Mouse (Mus musculus) layer of hippocampus, adult 8-10 months (tissue): Measurements from ENCODE around the gene Ssh3. TPM values are rescaled to one million over a fixed set of nuclear protein-coding genes. Genes with fewer than 3 reads are reported as not detected.
"Not testable (repeated sequence)": the region's sequence is repeated elsewhere in the genome, so short reads cannot be mapped to it uniquely, and the experiment has no call there.

ENCODE experiments used
- DNase-seq, 2 experiments: peaks; one replicate each; pipeline ENCODE4 v3.0.0; 2022; ENCODE audit warnings: low spot score in 2 of 2
- total RNA-seq, 4 experiments: library from RNA; stranded (reverse); gene quantifications; 2 replicates each; pipeline ENCODE4 v1.2.4; 2022

Gene Ssh3
- total RNA-seq, 4 experiments from 2014 or later = 64.8 to 79.5 (median 68.0) TPM

DNA sequence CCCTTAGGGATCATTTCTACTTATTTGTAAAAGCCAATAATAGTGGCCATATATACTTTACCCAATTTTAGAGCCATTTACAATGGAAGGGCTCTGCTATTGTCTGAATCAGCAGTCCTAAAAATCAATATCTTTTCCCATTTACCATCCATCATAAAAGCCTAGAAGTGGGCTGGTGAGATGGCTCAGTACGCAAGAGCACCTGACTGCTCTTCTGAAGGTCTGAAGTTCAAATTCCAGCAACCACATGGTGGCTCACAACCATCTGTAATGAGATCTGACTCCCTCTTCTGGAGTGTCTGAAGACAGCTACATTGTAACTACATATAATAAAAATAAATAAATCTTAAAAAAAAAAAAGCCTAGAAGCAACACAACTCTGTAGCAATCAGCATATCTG, 20.3 kb downstream of the Ssh3 start:
- not testable (repeated sequence) for DNase-seq

DNA sequence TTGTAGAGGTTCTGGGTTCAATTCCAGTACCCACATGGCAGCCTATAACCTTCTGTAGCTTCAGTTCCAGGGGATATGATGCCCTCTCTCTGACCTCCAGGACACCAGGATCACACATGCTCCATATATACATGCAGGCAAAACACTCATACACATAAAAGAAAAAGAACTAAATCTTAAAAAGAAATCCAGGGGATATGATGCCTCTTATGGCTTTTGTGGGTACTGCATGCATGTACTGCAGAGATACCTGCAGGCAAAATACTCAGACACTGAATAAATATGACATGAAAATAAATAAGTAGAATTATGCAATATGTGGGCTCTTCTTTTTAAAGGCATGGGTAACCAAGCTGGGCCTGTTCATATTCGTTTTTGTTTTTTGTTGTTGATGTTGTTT, 22.0 kb downstream of the Ssh3 start:
- DNase-seq = no peak

DNA sequence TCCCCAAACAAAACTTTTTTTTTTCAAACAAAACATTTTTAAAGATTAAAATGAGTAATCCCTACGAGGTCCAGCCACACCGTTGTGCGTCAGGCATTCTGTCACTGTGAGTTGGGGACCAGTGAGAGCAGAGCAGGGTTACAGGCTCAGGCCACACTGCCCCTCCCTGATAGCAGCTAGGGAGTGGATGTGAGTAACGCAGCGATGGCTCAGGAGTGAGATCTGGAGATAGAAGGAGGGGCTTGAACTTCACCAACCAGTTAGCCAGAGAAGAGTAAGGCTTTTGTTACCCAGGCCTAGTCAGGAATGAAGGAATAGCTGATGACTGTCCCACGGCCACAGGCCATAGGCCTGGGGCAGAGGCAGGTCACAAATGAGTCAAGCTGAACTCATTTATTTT, 24.2 kb downstream of the Ssh3 start:
- DNase-seq = no peak

DNA sequence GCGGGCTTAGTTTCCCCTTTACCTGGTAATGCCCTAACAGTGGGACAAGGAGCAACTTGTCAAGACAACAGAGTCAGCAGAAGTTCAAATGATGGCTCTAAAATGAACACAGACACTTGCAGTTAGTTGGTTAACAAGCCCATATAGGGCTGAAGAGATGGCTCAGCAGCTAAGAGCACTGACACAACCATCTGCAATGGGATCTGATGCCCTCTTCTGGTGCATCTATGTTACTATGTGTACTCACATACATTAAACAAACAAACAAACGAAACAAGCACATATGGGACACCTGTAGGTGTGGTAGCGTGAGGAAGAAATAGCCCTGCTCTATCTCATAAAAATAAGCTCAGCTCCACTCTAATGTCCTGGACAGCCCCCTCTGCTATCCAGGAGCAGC, 26.6 kb downstream of the Ssh3 start:
- DNase-seq = no peak

DNA sequence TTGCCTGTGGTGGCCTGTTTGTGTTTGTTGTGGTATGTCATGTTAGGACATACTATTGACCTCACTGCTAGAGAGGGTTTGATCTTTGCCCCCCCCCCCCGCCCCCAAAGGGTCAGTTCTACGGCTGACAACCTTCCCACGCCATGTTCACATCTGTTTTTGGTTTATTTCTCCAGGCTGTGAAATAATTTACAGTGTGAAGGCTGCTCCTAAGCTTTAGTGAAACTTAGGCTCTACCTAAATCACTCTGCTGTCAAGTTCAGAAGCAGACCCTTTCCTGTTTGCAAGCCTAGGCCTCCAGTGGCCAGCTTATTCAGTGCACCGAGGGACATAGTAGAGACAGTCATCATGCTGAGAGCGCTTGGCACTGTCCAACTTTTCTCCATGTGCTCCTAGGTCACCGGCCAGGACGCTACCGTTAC, 28.7 kb downstream of the Ssh3 start:
- no peak for DNase-seq

DNA sequence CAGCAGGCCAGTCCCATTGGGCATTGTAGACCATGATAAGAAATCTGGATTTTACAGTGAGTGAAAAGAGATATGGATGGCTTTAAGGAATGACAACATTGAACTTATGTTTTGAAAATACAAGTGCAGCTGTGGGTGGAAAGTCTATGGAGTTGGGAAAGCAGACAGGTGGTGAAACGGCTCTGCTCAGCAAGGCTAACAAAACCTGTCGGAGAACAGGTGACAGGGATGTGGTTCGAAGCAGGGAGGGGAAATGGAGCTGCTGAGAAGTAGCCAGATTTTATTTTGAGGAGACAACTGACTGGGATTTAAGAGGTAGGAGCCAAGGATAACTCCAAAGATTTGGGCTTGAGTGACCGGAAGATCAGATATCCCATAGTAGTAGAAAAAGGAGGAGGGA, 34.4 kb downstream of the Ssh3 start:
- no peak for DNase-seq

DNA sequence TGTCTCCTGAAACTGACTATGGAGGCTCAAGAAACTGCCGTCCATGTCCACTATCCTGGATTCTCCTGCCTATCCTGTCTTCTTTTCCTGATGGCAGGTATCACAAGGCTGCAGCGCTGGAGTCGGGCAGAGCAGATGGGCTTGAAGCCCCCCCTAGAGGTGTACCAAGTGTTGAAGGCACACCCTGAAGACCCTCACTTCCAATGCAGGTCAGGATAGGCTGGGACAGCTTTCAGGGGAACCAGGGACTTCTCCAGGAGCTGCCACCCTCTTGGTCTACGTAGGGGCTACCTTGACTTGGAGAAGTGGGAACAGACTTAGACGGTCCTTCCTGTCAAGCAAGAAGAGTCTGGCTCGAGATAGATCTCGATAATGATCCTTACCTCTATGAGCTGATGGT, 36.3 kb downstream of the Ssh3 start:
- no peak for DNase-seq

DNA sequence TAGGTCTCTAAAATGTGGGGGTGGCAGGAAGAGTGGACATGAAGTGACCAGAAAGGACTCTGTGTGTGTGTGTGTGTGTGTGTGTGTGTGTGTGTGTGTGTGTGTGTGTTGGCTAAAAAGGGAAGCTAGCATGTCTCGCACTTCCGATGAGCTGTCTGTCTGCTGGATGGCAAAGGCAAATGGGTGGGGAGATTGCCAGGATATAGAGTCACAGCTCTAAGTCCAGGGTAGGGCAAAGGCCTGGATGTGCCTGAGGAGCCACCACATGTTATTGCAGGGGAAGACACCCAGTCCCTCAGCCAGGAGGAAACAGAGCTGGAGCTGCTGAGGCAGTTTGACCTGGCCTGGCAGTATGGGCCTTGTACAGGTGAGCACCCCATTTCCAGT, 36.8 kb downstream of the Ssh3 start:
- peak in 1 of 2 experiments; percentile 45 for DNase-seq

DNA sequence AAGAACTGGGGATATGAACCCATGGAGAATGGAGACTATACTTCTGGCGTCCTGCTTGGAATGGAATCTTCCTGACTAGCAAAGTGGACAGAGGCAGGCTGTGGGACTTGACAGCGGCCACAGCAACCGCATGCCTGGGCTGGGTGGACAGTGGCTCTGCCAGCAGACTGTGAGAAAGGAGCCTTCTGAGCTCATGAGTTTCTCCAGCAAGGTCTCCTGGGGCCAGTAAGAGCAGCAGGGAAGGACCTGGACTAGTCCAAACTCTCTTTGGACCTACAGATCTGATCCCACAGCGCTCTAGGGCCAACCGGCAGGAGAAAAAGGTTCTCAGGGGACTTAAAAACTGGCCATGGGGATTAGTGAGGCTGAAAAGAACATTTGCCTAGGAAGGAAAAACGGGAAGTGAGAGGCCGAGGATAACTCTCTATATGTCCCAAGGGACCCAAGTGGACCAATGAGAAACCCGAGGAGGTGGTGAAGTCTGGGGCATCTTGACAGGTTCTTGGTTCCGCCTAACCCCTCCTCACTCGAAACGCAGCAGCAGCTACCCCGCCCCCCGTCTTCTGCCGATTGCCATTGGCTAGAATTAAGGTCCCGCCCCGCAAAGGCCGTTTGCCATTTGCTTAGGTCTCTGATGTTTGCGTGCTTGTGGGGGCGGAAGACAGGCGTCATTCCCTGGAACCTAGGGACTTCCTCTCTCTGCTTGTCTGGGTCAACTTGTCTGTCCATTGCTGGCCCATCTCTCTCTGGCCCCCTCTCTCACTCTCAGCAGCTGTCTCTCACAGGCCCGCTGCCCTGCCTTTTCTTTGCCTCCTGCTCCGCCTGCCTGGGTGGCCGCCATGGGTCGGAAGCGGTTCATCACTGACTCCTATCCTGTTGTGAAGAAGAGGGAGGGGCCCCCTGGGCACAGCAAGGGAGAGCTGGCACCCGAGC, 37.5 kb downstream of the Ssh3 start, which contains the start of gene Pold4:
Pold4 (plus strand) TSS at position 647 of the 933 bp plus-strand sequence.
- peak; percentile 97 for DNase-seq

DNA sequence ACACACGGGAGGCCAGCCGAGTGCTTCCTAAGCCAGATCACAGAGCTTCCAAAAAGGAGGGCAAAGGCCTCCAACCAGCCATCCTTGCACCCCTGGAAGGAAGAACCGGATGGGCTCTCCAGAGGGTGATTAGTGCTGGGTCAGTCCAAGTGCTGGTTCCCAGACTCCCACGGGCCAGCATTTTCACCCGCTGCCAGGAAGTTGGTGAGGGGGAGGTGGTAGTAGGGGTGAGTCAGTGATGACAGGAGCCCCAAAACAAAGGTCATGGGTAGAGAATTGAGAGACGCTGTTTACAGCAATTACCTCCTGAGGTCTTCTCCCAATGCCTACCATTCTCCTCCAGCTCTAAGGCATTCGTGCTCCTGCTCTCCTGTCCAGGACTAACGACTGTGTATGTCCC, 38.6 kb downstream of the Ssh3 start:
- no peak for DNase-seq

DNA sequence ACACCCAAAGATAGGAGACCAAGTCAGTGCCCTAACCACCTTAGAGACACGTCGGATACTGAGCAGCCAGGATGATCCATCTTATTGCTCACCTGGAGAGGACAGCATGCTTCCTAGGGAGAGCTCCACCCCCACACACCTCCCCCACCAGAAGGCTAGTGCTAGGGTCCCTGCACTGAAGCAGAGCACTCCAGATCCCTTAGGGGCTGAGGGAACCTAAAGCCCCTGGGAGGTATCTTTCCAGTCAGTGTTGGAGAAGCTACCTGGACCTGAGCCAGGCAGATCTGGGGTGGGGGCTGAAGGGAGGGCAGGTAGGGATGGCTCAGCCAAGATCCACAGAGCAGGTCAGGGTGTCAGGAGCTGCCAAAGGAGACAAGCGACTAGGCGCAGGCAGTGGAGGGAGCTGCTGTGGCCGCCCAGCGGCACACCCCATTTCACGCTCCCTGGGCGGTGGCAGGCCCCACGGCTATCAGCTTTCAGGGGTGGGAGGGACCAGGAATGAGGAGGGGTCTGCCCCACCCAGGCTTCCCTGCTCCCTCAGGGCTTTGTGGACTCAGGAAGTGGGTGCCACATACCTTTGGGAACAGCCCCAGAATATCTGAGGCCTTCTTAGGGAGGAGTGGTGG, 39.4 kb downstream of the Ssh3 start:
- no peak for DNase-seq

DNA sequence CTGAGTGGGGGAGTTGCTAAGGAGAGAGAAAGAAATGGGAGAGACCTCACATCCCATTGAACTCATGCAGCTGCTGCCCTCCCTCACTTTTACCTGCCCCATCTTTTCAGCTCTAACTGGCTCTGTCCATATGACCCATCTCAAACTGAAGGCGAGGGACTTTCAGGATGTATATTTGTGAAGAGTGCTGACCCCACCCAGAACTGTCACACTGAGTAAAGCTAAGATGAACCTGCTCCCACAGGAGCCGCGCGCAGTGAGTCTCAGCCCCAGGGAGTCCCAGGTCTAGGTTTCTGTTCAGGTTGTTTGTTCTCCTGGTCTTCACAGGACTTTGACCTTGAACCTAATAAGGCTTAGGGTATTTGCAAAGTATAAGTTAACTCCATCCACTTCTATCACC, 40.1 kb downstream of the Ssh3 start:
- DNase-seq = no peak

DNA sequence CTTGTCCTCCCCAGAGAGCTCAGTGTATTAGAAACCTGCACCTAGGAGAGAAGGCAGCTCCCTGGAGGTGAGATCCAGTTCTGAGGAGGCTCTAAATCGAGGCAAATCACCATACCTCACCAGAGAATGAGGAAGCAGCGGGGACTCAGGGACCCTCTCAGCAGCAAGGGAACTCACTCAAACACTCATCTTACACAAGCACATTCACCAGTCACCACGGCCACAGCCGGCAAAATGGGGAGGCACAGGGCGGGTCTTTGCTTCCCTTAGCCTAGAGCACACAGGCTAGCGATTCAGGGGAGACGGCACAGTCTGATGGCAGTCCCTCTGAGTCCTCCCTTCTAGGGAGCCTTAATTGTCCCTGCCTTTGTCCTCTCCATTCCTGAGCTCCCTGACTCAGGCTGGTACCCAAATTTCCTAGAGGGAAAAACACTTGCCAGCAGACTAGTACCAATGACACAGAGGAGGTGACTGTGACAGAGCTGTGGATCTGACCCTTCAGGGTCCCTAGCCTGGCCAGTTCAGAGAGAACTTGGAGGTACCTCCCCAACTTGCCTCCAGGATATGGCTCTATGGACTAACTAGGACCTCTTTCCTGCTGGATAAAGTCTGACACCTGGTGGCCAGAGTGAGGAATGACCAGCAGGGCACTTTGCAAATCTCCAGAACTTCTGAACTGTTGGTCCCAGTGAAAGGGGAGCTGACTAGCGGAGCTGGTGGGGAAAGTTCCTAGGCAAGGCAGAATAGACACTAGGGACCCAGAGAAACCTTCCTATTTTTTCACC, 40.9 kb downstream of the Ssh3 start:
- DNase-seq = peak; percentile 60 to 71

DNA sequence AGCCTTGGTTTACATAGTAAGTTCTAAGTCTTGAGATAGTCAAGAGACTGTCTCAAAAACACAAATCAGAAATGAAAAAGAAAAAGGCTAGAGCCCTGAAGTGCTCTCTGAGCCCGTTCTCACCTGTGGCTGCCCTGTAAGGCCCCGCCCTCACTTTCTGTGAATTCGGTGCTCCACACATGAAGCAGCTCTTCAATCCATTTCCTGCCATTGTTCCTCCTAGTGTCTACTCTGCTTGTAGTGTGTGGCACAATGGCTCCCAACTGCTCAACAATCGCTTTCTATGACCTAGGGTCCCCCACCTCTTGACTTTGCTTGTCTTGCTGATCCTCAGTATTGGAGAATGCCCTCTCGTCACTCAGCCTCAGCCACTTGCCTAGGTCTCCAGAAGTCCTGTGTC, 41.5 kb downstream of the Ssh3 start:
- no peak for DNase-seq

DNA sequence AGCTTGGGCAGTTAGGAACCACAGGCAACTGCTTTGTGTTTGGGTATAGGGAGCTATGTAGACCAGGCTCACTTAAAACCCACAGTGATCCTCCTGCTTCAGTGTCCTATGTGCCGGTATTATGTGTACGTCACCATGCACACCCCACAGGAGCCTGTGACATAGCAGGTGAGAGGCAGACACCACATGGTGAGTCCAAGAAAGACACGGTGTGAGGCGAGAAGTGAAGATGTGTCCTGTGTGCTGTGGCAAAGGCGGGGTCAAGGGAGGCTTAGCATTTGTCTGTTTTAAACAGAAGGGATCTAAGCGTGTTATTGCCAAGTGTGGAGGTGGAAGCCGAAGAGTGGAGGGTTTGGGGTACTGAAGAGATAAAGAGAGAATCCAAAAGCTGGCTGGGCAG, 42.2 kb downstream of the Ssh3 start:
- DNase-seq = no peak

DNA sequence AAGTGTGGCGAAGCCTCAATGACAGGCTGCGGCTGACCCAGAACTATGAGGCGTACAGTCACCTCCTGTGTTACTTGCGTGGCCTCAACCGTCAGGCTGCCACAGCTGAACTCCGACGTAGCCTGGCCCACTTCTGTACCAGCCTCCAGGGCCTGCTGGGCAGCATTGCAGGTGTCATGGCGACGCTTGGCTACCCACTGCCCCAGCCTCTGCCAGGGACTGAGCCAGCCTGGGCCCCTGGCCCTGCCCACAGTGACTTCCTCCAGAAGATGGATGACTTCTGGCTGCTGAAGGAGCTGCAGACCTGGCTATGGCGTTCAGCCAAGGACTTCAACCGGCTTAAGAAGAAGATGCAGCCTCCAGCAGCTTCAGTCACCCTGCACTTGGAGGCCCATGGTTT, 46.8 kb downstream of the Ssh3 start:
- DNase-seq = no peak

DNA sequence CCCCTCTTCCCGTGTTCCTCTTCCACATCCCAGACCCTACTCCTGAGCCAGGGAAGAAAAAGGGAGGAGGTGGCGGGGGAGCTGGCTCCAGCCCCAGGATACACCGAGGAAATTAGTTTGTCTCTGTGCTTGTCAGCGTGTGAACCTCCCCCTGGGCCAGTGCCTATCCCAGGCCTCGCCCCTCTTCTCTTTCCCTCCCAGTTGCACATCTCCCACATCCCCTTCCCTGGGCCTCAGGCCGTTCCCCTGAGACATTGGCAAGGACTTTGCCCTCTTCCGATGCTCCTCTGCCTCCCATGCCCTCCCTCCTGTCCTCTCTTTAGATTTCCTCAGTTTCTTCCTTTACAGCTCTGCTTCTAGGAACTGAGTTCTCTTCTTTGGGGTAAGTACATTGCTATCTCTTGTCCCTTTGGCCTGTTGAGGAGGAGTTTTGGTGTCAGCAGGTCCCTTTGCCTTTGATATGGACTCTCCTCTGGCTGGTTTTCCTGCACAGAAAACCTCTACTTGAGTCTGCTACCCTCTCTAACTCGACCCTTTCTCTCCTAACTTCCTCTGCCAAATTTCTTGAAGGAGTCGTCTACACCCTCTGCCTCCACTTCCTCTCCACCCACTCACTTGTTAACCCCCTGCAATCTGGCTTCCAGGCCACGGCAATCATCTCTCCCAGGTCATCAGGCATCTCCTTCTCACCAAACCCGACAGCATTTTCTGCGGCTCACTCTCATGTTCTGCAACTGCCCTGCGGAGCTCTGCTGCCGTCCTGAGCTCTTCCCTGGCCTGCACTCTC, 47.8 kb downstream of the Ssh3 start:
- DNase-seq = no peak

DNA sequence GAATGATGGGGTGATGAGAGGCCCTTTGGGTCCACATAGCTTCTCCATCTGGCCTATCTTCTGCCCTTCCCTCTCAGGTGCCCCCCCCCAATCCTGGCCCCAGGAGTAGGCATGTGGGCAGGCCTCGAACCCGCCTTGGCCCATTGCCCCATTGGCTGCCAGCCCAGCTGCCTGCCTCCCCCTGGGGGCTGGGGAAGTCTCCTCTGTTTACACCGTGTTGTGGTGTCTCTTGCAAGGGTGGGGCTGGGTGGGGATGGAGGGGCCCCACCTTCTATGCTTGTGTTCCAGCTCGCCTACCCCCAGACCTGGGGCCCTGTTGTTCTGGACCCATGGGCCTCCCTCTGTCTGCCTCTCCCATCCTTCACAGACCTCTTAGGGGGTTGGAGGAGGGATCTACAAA, 48.6 kb downstream of the Ssh3 start:
- DNase-seq = no peak

DNA sequence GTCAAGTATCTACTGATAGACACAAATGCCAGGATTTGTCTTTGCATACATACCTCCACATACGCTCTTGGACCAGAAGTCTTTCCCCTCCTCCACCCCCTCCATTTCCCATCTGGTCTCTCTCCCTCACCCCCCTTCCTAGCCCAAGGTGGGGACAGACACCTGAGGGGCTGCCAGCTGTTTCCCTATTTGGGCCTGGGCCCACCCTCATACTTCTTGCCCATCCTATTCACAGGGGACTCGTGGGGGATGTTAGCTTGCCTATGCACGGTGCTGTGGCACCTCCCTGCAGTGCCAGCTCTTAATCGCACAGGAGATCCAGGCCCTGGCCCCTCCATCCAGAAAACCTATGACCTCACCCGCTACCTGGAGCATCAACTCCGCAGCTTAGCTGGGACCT, 49.0 kb downstream of the Ssh3 start:
- DNase-seq = no peak

DNA sequence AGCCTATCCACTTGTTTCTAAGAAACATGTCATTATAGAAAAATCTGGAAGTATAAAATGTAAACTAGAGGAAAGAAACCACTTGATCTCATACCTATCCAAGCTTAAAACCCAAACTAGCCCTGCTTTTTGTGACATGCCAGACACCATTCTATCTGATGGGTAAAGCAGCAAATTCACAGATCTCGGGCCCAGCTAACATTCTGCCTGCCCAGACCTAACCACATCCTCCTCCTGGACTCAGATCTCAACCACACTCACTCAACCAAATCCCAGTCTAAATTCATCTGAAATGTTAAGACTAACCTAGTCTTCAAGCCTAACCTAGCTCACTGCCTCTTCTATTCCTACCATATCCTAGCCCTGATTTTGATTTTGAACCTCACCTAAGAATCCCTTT, 50.2 kb downstream of the Ssh3 start:
- DNase-seq = no peak

DNA sequence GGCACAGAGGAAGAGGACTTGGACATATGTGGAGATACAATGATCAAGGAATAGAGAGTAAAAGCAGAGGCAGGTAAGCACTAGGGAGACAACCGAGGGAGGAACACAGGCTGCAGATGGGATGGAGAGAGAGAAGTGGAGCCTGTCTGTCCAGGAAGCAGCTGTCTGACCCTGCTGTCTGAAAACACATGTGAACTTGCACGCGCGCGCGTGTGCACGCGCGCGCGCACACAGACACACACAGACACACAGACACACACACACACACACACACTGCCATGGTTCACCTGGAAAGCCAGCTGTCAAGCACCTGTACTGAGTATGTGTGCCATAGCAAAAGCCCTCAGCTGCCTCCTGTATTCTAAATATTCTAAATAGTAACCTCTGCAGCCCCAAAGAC, 50.7 kb downstream of the Ssh3 start:
- DNase-seq = no peak
